Mouse (Mus musculus) cerebellum, postnatal 14 days (tissue): Measurements from ENCODE around the gene Grhpr.
"Not testable (repeated sequence)": the region's sequence is repeated elsewhere in the genome, so short reads cannot be mapped to it uniquely, and the experiment has no call there.

ENCODE experiments used
- DNase-seq, 2 experiments: peaks; one replicate each; pipeline ENCODE4 v3.0.0; 2021; ENCODE audit warnings: mixed read lengths in 2 of 2

Gene Grhpr

GRCm38 (mm10) chr4:44976026-44976615 lies 5.1 kb upstream of the Grhpr start:
- no peak for DNase-seq

DNA sequence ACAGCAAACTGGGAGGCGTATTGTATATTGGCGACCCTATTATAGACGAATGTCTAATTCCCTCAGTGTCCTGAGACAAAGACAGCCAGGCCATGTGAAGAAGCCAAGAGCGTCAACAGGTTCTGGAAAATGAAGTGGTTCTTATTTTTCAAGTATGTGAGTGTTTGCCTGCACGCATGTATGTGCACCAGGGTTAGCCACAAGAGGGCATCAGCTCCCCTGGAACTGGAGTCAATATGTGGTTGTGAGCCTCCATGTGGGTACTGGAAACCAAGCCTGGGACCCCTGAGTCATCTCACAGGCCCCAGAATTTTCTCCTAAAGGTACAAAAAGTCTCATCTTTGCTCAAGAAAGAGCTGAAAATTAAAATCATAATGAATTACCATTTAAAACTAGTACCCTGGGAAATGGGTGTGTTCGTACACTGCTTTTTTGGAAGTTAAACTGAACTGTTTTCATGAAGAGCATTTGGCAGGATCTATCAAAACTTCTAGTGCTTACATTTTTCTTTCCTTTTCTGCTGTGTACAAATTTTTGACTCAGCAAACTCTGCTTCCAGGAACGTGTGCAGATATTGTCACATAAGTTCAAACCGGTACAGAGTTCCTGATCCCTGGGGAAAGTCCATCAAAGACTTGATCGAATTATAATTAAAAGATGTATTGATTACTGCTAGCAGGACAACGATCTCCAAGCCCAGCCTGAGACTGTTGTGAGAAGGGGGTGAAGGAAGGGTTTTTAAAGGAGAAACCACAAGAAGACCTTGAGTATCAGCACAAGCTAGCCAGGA lies 4.1 kb upstream of the Grhpr start:
- DNase-seq = no peak

- DNase-seq = no peak
Observed at GRCm38 (mm10) chr4:44978175-44978574, 3.0 kb upstream of the Grhpr start.

DNA sequence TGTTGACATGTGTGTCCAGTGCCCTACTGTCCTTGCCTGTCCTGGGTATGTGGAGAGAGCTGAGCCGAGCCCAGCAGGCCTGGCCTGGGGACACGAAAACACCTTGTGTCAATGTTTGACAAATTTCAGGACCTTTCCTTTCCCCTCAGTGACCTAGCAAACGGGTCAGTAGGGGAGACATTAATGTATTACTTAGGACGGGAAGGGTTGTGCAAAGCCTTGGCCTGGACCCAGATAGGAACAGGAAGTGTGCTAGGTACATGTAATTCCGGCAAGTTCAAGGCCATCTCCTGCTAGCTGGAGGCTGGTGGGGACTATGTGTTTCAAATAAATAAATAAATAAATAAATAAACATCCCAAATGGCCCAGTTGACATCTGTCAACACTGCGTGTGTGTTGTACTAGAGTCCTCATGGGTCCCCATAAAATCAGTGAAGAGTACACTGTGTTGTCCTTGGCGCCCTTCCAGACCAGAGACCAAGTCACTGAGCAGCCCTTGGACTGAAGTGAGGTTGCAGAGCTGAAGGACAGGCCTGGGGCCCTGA lies 1.3 kb upstream of the Grhpr start:
- no peak for DNase-seq

GRCm38 (mm10) chr4:44981974-44982287 lies 736 bp downstream of the Grhpr start:
- peak; percentile 30 to 31 for DNase-seq

GRCm38 (mm10) chr4:44982440-44983130 lies 1.4 kb downstream of the Grhpr start:
- DNase-seq = no peak

GRCm38 (mm10) chr4:44983131-44983740 lies 2.0 kb downstream of the Grhpr start:
- DNase-seq = no peak

GRCm38 (mm10) chr4:44990560-44990959 lies 9.4 kb downstream of the Grhpr start:
- DNase-seq = no peak

DNA sequence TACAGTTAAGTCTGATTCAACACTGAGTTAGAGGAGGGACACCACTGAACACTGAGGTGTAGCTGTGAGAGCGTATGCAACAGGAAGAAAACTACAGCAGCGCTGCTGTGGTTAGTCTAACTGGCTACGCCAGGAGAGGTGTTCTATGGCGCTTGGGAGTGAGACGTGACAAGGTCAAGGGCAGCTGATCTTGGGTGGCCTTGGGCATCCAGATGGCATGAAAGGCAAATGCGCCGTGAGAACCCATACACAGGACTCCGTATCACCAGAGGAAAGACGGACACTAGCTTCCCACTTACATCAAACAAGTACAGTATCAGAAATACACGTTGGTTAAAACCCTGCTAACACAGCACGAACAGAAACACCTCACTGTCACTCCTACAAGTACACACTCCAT lies 11.1 kb downstream of the Grhpr start:
- DNase-seq = not testable (repeated sequence)

DNA sequence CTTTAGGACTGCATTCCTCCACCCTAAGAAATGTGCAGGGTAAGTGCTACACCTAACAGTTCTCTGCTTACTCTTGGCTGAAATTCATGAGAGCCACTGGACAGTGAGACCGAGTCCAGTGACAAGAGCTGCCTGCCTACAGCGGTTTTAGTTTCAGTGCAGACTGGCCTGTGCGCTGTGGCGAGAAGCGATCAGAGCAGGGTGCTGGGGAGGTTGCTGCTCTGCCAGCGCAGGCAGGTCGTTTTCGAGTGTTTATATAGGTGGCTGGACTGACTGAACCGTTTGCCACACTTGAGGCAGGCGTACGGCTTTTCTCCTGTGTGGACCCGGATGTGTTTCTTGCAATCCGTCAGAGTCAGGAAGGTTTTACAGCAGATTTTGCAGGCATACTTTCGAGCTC lies 12.0 kb downstream of the Grhpr start:
- DNase-seq = not testable (repeated sequence)

DNA sequence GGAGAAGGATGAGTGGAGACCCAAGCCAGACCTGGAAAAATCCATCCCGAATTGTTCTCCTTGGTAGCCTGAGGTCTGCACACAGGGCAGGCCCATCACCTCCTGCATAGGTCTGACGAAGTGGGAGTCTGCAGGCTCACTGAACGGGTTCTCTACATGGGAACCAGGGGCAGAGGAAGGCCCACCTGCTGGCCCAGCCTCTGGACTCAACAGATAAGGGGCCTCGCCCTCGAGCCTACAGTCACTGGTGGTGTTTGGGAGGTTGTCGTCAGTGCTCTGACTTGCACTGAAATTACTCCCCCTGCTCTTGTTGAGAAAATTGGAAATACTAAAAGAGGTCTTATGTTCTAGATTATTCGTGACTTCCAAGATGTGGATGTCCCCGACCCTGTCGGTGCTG lies 12.7 kb downstream of the Grhpr start:
- DNase-seq = no peak

DNA sequence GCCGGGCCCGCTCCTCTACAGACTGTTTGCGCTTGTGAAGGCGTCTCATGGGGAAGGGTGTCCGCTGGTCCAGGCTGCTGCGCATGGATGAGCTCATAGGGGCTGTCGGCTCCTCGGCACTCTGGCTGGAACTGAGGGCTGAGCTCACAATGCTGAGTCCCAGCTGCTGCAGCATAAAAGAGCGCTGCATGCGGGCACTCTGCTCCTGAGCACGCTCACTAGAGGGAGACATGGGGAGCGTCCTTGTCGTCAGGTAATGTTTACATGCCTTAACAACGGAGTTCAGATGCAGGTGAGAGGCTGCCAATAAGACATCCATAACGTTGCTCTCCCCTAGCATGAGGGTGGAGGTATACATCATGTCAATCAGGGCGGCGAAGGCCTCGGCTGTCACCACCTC lies 13.6 kb downstream of the Grhpr start:
- no peak for DNase-seq

DNA sequence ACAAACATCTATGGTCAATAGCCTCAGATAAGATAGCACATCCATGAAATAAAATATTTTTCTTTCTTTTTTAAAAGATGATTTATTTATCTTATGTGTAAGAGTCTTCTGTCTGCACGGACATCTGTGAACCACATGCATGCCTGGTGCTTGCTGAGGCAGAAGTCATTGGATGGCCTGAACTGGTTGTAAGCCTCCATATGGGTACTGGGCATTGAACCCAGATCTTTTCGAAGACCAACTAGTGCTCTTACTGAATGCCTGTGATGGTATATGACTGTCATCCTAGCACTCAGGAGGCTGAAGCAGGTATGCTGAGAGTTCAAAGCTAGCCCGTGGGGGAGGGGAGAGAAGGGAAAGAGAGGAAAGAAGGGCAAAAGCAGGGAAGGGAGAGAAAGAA lies 16.9 kb downstream of the Grhpr start:
- peak in 1 of 2 experiments; percentile 55 for DNase-seq

GRCm38 (mm10) chr4:45000001-45000400 lies 18.8 kb downstream of the Grhpr start:
- no peak for DNase-seq

DNA sequence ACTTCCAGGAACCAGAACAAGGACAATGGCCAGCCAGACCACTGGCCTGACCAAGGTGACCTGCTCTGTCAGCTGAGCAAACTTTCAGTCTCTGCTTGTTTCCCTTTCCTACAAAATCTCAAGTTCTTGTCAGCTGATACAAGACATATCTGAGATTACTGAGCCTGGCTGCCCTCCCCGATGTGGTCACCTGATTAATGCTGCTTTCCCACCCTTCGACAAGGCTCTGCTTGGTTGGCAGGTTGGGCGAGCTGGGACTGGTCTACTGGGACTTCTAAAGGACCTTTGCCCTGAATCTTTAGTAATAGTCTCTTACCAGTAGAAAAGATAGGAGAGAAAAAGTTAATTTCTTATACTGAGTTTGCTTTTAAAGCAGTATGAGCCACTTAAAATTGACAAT lies 24.3 kb downstream of the Grhpr start:
- DNase-seq = no peak

- DNase-seq = peak; percentile 40 to 52
Observed at GRCm38 (mm10) chr4:45010806-45011415, 29.7 kb downstream of the Grhpr start.

- DNase-seq = no peak
Observed at GRCm38 (mm10) chr4:45011581-45012104, 30.4 kb downstream of the Grhpr start.

DNA sequence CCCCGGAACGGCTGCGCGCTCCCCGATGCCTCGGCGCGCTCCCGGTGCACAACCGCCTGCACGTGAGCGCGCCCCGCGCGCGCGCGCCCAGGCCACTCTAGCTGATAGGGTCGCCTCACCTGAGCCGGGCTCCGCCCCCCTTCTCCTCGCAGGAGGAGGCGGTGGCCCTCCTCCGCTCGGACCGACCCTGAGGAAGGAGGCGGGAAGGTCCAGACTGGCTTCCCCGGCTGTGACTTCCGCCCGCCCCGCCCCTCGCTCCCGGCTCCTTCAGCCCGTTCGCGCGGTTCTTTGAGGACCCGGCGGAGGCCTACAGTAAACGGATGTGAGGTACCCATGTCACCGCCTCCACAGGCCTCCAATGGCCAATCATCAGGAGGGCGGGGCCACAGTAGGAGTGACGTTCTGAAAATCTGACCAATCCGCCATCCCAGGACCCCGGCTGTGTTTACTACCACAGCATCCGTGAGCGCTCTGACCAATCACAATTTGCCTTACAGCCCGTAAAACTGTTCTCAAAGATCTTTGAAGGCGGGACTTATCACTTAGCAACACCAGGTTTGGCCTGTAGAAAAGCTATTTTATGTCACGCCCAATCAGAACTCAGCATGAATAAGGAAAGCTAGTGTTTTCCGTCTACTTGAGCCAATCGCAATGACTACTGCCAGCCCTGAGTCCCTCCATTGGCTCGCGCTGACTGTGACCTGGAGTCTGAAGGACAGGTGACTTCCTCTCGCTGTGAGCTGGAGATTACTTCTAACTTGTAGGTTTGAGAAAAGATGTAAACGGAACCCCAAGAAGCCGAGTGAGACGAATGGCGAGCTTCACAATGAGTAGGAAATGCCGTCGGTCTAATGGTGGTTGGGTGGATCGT lies 31.1 kb downstream of the Grhpr start, which contains the start of gene Zbtb5:
Gene Zbtb5 (minus strand): TSS at position 308 of the 871 bp plus-strand sequence.
- peak; percentile 99 for DNase-seq

GRCm38 (mm10) chr4:45013031-45013431 lies 31.8 kb downstream of the Grhpr start:
- DNase-seq = no peak

DNA sequence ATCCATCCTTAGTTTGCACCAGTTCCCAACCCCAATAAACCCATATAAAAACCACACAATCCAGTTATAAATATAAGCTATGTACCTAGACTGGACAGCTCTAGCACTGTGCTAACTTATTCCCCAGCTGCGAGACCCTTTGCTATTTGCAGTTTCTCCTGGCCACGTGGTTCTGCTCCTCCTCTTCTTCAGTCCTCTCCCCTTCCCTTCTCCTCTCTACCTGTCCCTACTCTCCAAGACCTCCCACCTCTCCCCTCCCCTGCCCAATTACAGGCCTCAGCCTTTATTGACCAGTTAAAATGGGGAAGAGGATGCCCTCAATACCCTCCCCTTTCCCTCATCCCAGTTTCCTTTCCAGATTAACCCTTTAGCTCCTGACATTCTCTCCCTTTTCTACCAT lies 32.3 kb downstream of the Grhpr start:
- no peak for DNase-seq

DNA sequence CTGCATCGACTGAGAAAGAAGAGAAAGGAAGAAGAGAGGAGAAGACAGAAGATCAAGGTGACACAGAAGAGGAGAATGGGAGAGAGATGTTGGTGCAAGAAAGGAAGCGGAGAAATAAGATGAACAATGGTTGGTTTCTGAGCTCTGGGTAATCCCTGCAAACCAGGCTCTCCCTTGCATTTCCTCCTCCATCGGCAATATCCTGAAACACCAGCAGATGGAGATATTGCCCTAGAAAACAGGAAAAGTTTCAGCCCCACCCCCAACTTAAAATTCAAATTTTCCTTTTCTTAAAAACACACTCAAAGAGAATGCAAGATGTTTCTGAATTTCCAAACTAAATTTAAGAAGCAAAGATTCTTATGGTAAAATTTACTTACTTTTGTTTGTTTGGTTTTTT lies 34.4 kb downstream of the Grhpr start:
- DNase-seq = peak; percentile 78 to 80
